Mouse (Mus musculus) liver, embryonic 14.5 days (tissue): ENCODE results near the gene Gtf2f2.

Experiments
- CTCF ChIP-seq: IDR thresholded peaks from 2 replicates; pipeline ENCODE4 v1.5.1; 2016; ENCODE audit warnings: antibody characterized with exemption, low read depth, control low read depth
- EP300 ChIP-seq: IDR thresholded peaks from 2 replicates; pipeline ENCODE4 v1.6.1; 2016; ENCODE audit warnings: antibody characterized with exemption, low read depth

- no peak for TF ChIP-seq EP300
- TF ChIP-seq CTCF: no peak
These were observed 79.4 kb downstream of the Gtf2f2 start for GRCm38 (mm10) chr14:75931266-75931665.
